Mouse (Mus musculus): ENCODE data around the gene Ccdc47. TPM values are rescaled to one million over a fixed set of nuclear protein-coding genes. Genes with fewer than 3 reads are reported as not detected.

Ccdc47 gene
- total and polyA plus RNA-seq, 2 experiments = 16.9 to 48.9 TPM

GRCm38 (mm10) chr11:106178036-106178782, 37.9 kb downstream of the Ccdc47 start:
- Histone ChIP-seq H3K36me3 (ENCODE audit: control insufficient read depth, insufficient read depth, low read length) (no peaks in the 10 kb centered on the region), H3K4me1 (ENCODE audit: control insufficient read depth, insufficient read depth, low read length) (no peaks in the 10 kb centered on the region), H3K4me3 (ENCODE audit: insufficient read depth, low read depth, low read length) (no peak overlapping the region), H3K79me2 (ENCODE audit: control insufficient read depth, insufficient read depth, low read length) (no peaks in the 10 kb centered on the region), H3K9ac (ENCODE audit: low read depth, low read length) (no peak overlapping the region), H3K27ac (replicated peaks; ENCODE audit: insufficient read depth, low read depth, low read length) (no peak overlapping the region), H3K27me3 (ENCODE audit: control insufficient read depth, insufficient read depth, low read length) (no peaks in the 10 kb centered on the region)
- TF ChIP-seq CTCF (IDR thresholded peaks at IDR 0.05; ENCODE audit: low read depth, low read length) (no peak), POLR2A (IDR thresholded peaks at IDR 0.05; ENCODE audit: extremely low read depth, insufficient read depth, low read length) (no peak)
- 71% methylated on average over 5 of the region's 5 CpGs for WGBS
- DNase-seq (ENCODE audit: extremely low read depth, low read depth, low spot score) = no peak

GRCm38 (mm10) chr11:106176372-106176771, 39.8 kb downstream of the Ccdc47 start:
- Histone ChIP-seq H3K9ac (ENCODE audit: low read depth, low read length) (no peak overlapping the region), H3K27me3 (ENCODE audit: control insufficient read depth, insufficient read depth, low read length) (no peaks in the 10 kb centered on the region), H3K27ac (replicated peaks; ENCODE audit: insufficient read depth, low read depth, low read length) (no peak overlapping the region), H3K79me2 (ENCODE audit: control insufficient read depth, insufficient read depth, low read length) (no peaks in the 10 kb centered on the region), H3K4me3 (ENCODE audit: insufficient read depth, low read depth, low read length) (no peak overlapping the region), H3K36me3 (ENCODE audit: control insufficient read depth, insufficient read depth, low read length) (no peaks in the 10 kb centered on the region), H3K4me1 (ENCODE audit: control insufficient read depth, insufficient read depth, low read length) (no peaks in the 10 kb centered on the region)
- 85% methylated on average over 5 of the region's 5 CpGs for WGBS
- no peak for TF ChIP-seq CTCF (IDR thresholded peaks at IDR 0.05; ENCODE audit: low read depth, low read length)
- TF ChIP-seq POLR2A (IDR thresholded peaks at IDR 0.05; ENCODE audit: extremely low read depth, insufficient read depth, low read length) = no peak
- DNase-seq (ENCODE audit: extremely low read depth, low read depth, low spot score) = no peak

- Histone ChIP-seq H3K36me3 (ENCODE audit: control insufficient read depth, insufficient read depth, low read length) (no peaks in the 10 kb centered on the region), H3K4me1 (ENCODE audit: control insufficient read depth, insufficient read depth, low read length) (no peaks in the 10 kb centered on the region), H3K9ac (ENCODE audit: low read depth, low read length) (no peak overlapping the region), H3K4me3 (ENCODE audit: insufficient read depth, low read depth, low read length) (no peak overlapping the region), H3K27me3 (ENCODE audit: control insufficient read depth, insufficient read depth, low read length) (no peaks in the 10 kb centered on the region), H3K27ac (replicated peaks; ENCODE audit: insufficient read depth, low read depth, low read length) (no peak overlapping the region), H3K79me2 (ENCODE audit: control insufficient read depth, insufficient read depth, low read length) (no peaks in the 10 kb centered on the region)
- DNase-seq (ENCODE audit: extremely low read depth, low read depth, low spot score) = no peak
- WGBS = 56% methylated on average over 3 of the region's 3 CpGs
- no peak for TF ChIP-seq CTCF (IDR thresholded peaks at IDR 0.05; ENCODE audit: low read depth, low read length)
These were observed 41.1 kb downstream of the Ccdc47 start for GRCm38 (mm10) chr11:106175081-106175480.

- TF ChIP-seq CTCF (IDR thresholded peaks at IDR 0.05; ENCODE audit: low read depth, low read length) (no peak), POLR2A (IDR thresholded peaks at IDR 0.05; ENCODE audit: extremely low read depth, insufficient read depth, low read length) (no peak)
- H3K36me3 ChIP-seq (ENCODE audit: control insufficient read depth, insufficient read depth, low read length) = no peaks in the 10 kb centered on the region
- WGBS = 51% methylated on average over 5 of the region's 5 CpGs
- no peaks in the 10 kb centered on the region for H3K4me1 ChIP-seq (ENCODE audit: control insufficient read depth, insufficient read depth, low read length)
- H3K79me2 ChIP-seq (ENCODE audit: control insufficient read depth, insufficient read depth, low read length) = no peaks in the 10 kb centered on the region
- H3K27me3 ChIP-seq (ENCODE audit: control insufficient read depth, insufficient read depth, low read length) = no peaks in the 10 kb centered on the region
- no peak overlapping the region for H3K9ac ChIP-seq (ENCODE audit: low read depth, low read length)
- H3K4me3 ChIP-seq (ENCODE audit: insufficient read depth, low read depth, low read length) = no peak overlapping the region
- DNase-seq (ENCODE audit: extremely low read depth, low read depth, low spot score) = peak; percentile 77
- no peak overlapping the region for H3K27ac ChIP-seq (replicated peaks; ENCODE audit: insufficient read depth, low read depth, low read length)
These were observed 41.8 kb downstream of the Ccdc47 start for GRCm38 (mm10) chr11:106174372-106174771.

- Histone ChIP-seq H3K4me3 (ENCODE audit: insufficient read depth, low read depth, low read length) (no peak overlapping the region), H3K4me1 (ENCODE audit: control insufficient read depth, insufficient read depth, low read length) (no peaks in the 10 kb centered on the region), H3K9ac (ENCODE audit: low read depth, low read length) (no peak overlapping the region), H3K79me2 (ENCODE audit: control insufficient read depth, insufficient read depth, low read length) (no peaks in the 10 kb centered on the region), H3K27me3 (ENCODE audit: control insufficient read depth, insufficient read depth, low read length) (no peaks in the 10 kb centered on the region), H3K36me3 (ENCODE audit: control insufficient read depth, insufficient read depth, low read length) (no peaks in the 10 kb centered on the region), H3K27ac (replicated peaks; ENCODE audit: insufficient read depth, low read depth, low read length) (no peak overlapping the region)
- whole genome bisulfite sequencing = 93% methylated on average over 2 of the region's 2 CpGs
- TF ChIP-seq POLR2A (IDR thresholded peaks at IDR 0.05; ENCODE audit: extremely low read depth, insufficient read depth, low read length) (no peak), CTCF (IDR thresholded peaks at IDR 0.05; ENCODE audit: low read depth, low read length) (no peak)
- no peak for DNase-seq (ENCODE audit: extremely low read depth, low read depth, low spot score)
These were observed 42.9 kb downstream of the Ccdc47 start for GRCm38 (mm10) chr11:106173228-106173627.

- DNase-seq (ENCODE audit: extremely low read depth, low read depth, low spot score) = no peak
- H3K27me3 ChIP-seq (ENCODE audit: control insufficient read depth, insufficient read depth, low read length) = no peaks in the 10 kb centered on the region
- H3K9ac ChIP-seq (ENCODE audit: low read depth, low read length) = no peak overlapping the region
- WGBS = 83% methylated on average over 7 of the region's 7 CpGs
- no peaks in the 10 kb centered on the region for H3K79me2 ChIP-seq (ENCODE audit: control insufficient read depth, insufficient read depth, low read length)
- H3K36me3 ChIP-seq (ENCODE audit: control insufficient read depth, insufficient read depth, low read length) = peaks cover 2% of the 10 kb centered on the region; the same call in 1 of the 2 replicates
- no peaks in the 10 kb centered on the region for H3K4me1 ChIP-seq (ENCODE audit: control insufficient read depth, insufficient read depth, low read length)
- no peak overlapping the region for H3K27ac ChIP-seq (replicated peaks; ENCODE audit: insufficient read depth, low read depth, low read length)
- no peak overlapping the region for H3K4me3 ChIP-seq (ENCODE audit: insufficient read depth, low read depth, low read length)
- TF ChIP-seq POLR2A (IDR thresholded peaks at IDR 0.05; ENCODE audit: extremely low read depth, insufficient read depth, low read length) = no peak
- 0 out of 2 replicates have a peak, but pooled peaks have one; percentile 11 for TF ChIP-seq CTCF (IDR thresholded peaks at IDR 0.05; ENCODE audit: low read depth, low read length)
These were observed 45.3 kb downstream of the Ccdc47 start for GRCm38 (mm10) chr11:106170807-106171206.
